Mouse (Mus musculus) thymus, adult 2 months (tissue): ENCODE results near the gene Olfr311. TPM values are rescaled to one million over a fixed set of nuclear protein-coding genes. Genes with fewer than 3 reads are reported as not detected.

Experiments used
- DNase-seq: peaks from one replicate; pipeline ENCODE4 v3.0.0; 2021
- H3K27ac ChIP-seq: fragments of 200-500 bp; 2 replicates; pipeline ENCODE4 v1.5.1; 2012; ENCODE audit warnings: low read length, control low read depth; ENCODE audit not compliant: control insufficient read depth, insufficient read depth
- H3K27me3 ChIP-seq: fragments of 200-500 bp; 2 replicates; pipeline ENCODE4 v1.6.1; 2012; ENCODE audit warnings: mild to moderate bottlenecking, low read length, moderate library complexity, mixed read lengths; ENCODE audit not compliant: control insufficient read depth, insufficient read depth
- H3K36me3 ChIP-seq: fragments of 200-500 bp; 2 replicates; pipeline ENCODE4 v1.6.1; 2012; ENCODE audit warnings: mild to moderate bottlenecking, low read length, moderate library complexity; ENCODE audit not compliant: control insufficient read depth, insufficient read depth
- H3K4me1 ChIP-seq: fragments of 200-500 bp; replicated peaks from 2 replicates; pipeline ENCODE4 v1.6.1; 2012; ENCODE audit warnings: low read length; ENCODE audit not compliant: control insufficient read depth, insufficient read depth
- H3K4me3 ChIP-seq: fragments of 200-500 bp; 2 replicates; pipeline ENCODE4 v1.5.1; 2012; ENCODE audit warnings: mild to moderate bottlenecking, low read length, control low read depth, moderate library complexity; ENCODE audit not compliant: control insufficient read depth, insufficient read depth
- CTCF ChIP-seq: fragments of 200-500 bp; IDR thresholded peaks from 2 replicates; pipeline ENCODE4 v1.5.1; 2012; ENCODE audit warnings: mild to moderate bottlenecking, control low read depth, low read length, moderate library complexity, borderline replicate concordance; ENCODE audit not compliant: control insufficient read depth, poor library complexity, insufficient read depth; ENCODE audit errors: extremely low read depth
- POLR2A ChIP-seq: fragments of 200-500 bp; IDR thresholded peaks from 2 replicates; pipeline ENCODE4 v1.6.1; 2012; ENCODE audit warnings: mild to moderate bottlenecking, low read length, control low read depth, moderate library complexity; ENCODE audit not compliant: control insufficient read depth, poor library complexity, insufficient read depth; ENCODE audit errors: extremely low read depth
- whole genome bisulfite sequencing: fragments of 180-500 bp; shearing (Covaris S2); methylation state at CpG from one replicate; pipeline ENCODE4 v1.1.7; 2018; 5-methylcytosine and 5-hydroxymethylcytosine counted together
- polyA plus RNA-seq: library from polyadenylated mRNA; depleted of rRNA; stranded (reverse); fragments of >200 nt; gene quantifications from 2 replicates; pipeline ENCODE4 v1.2.3, GENCODE M21; 2012; rRNA removed

Olfr311 gene
- polyA plus RNA-seq, 1 experiment = not detected

GRCm38 (mm10) chr11:58867039-58867953 is 28.2 kb downstream of the Olfr311 start, which contains the start of gene 2810021J22Rik:
TSS of gene 2810021J22Rik (plus strand) at chr11:58867216.
- TF ChIP-seq POLR2A (peak; percentile 64), CTCF (peak; percentile 62; the same call in 1 of the 2 replicates)
- Histone ChIP-seq H3K36me3 (no peaks in the 10 kb centered on the region), H3K4me1 (peaks cover 10% of the 10 kb centered on the region), H3K4me3 (peak within 1 kb of the TSS; percentile 69), H3K27ac (peak within 1 kb of the TSS; percentile 81), H3K27me3 (no peaks in the 10 kb centered on the region)
- peak; percentile 91 for DNase-seq
- 4% methylated on average over 37 of the region's 37 CpGs for WGBS

DNA sequence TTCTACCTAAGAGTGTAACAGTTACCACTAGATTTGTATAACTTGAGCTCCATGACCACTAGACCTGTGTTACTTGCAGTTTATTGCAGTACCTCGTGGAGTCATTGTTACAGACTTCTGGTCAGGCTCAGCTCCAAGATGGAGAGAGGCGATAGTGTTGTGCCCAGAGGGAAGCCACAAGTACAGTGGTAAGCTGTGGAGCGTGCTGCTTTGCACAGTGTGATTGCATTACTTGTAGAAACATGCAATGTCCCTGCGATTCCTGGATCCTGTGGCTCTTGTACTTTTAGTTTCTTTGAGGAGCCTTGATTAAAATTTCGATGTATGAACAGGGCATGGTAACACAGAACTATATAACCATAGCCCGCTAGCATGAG is 28.9 kb downstream of the Olfr311 start:
- 82% methylated on average over 6 of the region's 6 CpGs for WGBS
- Histone ChIP-seq H3K4me3 (no peak overlapping the region), H3K36me3 (no peaks in the 10 kb centered on the region), H3K27ac (no peak overlapping the region), H3K4me1 (peaks cover 10% of the 10 kb centered on the region), H3K27me3 (no peaks in the 10 kb centered on the region)
- DNase-seq = no peak
- TF ChIP-seq POLR2A (no peak), CTCF (no peak)

GRCm38 (mm10) chr11:58870961-58871360 is 31.9 kb downstream of the Olfr311 start:
- no peaks in the 10 kb centered on the region for H3K27me3 ChIP-seq
- no peaks in the 10 kb centered on the region for H3K36me3 ChIP-seq
- no peak for DNase-seq
- H3K4me3 ChIP-seq = no peak overlapping the region
- WGBS = 95% methylated on average over 4 of the region's 4 CpGs
- peaks cover 10% of the 10 kb centered on the region for H3K4me1 ChIP-seq
- TF ChIP-seq POLR2A (no peak), CTCF (no peak)
- no peak overlapping the region for H3K27ac ChIP-seq

- H3K27me3 ChIP-seq = no peaks in the 10 kb centered on the region
- peaks cover 25% of the 10 kb centered on the region for H3K36me3 ChIP-seq
- WGBS = 12% methylated on average over 8 of the region's 8 CpGs
- H3K27ac ChIP-seq = peak overlapping the region; percentile 87
- H3K4me1 ChIP-seq = peaks cover 20% of the 10 kb centered on the region
- no peak for TF ChIP-seq CTCF
- DNase-seq = peak; percentile 87
- peak overlapping the region; percentile 23; the same call in 1 of the 2 replicates for H3K4me3 ChIP-seq
Observed at GRCm38 (mm10) chr11:58883756-58884155, 44.7 kb downstream of the Olfr311 start.

- H3K4me1 ChIP-seq = peaks cover 4% of the 10 kb centered on the region
- peaks cover 45% of the 10 kb centered on the region for H3K36me3 ChIP-seq
- H3K27me3 ChIP-seq = no peaks in the 10 kb centered on the region
- DNase-seq = no peak
- no peak overlapping the region for H3K27ac ChIP-seq
- TF ChIP-seq POLR2A = no peak
- no peak for TF ChIP-seq CTCF
- H3K4me3 ChIP-seq = no peak overlapping the region
- WGBS = 96% methylated on average over 10 of the region's 10 CpGs
Observed at GRCm38 (mm10) chr11:58890511-58890910, 51.5 kb downstream of the Olfr311 start.

Other genes with a start within 250 kb of the Olfr311 start
- gene Olfr324, start 244.1 kb upstream of the Olfr311 start, polyA plus RNA-seq = not detected in 2 replicates
- 3.7 and 5.3 TPM in 2 replicates for gene 2210407C18Rik, start 223.2 kb upstream of the Olfr311 start, polyA plus RNA-seq
- gene Olfr323, start 208.8 kb upstream of the Olfr311 start, polyA plus RNA-seq = 0.58 TPM in 1 of 2 replicates, not detected in the other
- 0.59 and 0.75 TPM in 2 replicates for gene Trim58, start 198.8 kb upstream of the Olfr311 start, polyA plus RNA-seq
- 0.07 TPM in 1 of 2 replicates, not detected in the other for gene Olfr322, start 180.5 kb upstream of the Olfr311 start, polyA plus RNA-seq
- gene Olfr320, start 158.2 kb upstream of the Olfr311 start, polyA plus RNA-seq = not detected in 2 replicates
- not detected in 2 replicates for gene Olfr319, start 140.1 kb upstream of the Olfr311 start, polyA plus RNA-seq
- gene Olfr318, start 115.2 kb upstream of the Olfr311 start, polyA plus RNA-seq = not detected in 2 replicates
- gene Olfr317, start 100.0 kb upstream of the Olfr311 start, polyA plus RNA-seq = not detected in 2 replicates
- 0.19 TPM in 1 of 2 replicates, not detected in the other for gene Olfr316, start 86.5 kb upstream of the Olfr311 start, polyA plus RNA-seq
- gene Olfr315, start 66.1 kb upstream of the Olfr311 start, polyA plus RNA-seq = 1.4 and 1.5 TPM in 2 replicates
- 0.08 TPM in 1 of 2 replicates, not detected in the other for gene Olfr314, start 56.3 kb upstream of the Olfr311 start, polyA plus RNA-seq
- 0.59 and 0.82 TPM in 2 replicates for gene Fam183b, start 37.3 kb upstream of the Olfr311 start, polyA plus RNA-seq
- gene Olfr313, start 24.3 kb upstream of the Olfr311 start, polyA plus RNA-seq = not detected in 2 replicates
- not detected in 2 replicates for gene Olfr312, start 10.0 kb upstream of the Olfr311 start, polyA plus RNA-seq
- gene Gm12258, start 7.9 kb downstream of the Olfr311 start, polyA plus RNA-seq = 17.4 and 18.9 TPM in 2 replicates
- 10.4 and 15.4 TPM in 2 replicates for gene 2810021J22Rik, start 28.0 kb downstream of the Olfr311 start, polyA plus RNA-seq
- gene Zfp39, start 65.0 kb downstream of the Olfr311 start, polyA plus RNA-seq = 2.7 and 3.9 TPM in 2 replicates
- 0.11 TPM in 2 replicates for gene Btnl10, start 78.7 kb downstream of the Olfr311 start, polyA plus RNA-seq
- gene Rnf187, start 99.7 kb downstream of the Olfr311 start, polyA plus RNA-seq = 335 and 488 TPM in 2 replicates
- 47.2 and 96.5 TPM in 2 replicates for gene Hist3h2ba, start 109.7 kb downstream of the Olfr311 start, polyA plus RNA-seq
- 45.9 and 51.0 TPM in 2 replicates for gene Hist3h2a, start 115.4 kb downstream of the Olfr311 start, polyA plus RNA-seq
- gene Trim17, start 115.4 kb downstream of the Olfr311 start, polyA plus RNA-seq = 0.31 and 0.47 TPM in 2 replicates
- gene Trim11, start 138.8 kb downstream of the Olfr311 start, polyA plus RNA-seq = 114 and 119 TPM in 2 replicates